Mouse (Mus musculus) embryo, embryonic 11.5 days (tissue): ENCODE results near the gene Zfp704.

Experiments
- DNase-seq: peaks from one replicate; pipeline ENCODE4 v3.0.0-alpha.2; 2012; ENCODE audit warnings: low read depth, low spot score

Gene Zfp704

GRCm38 (mm10) chr3:9609581-9610341 lies at the start of gene Zfp704:
Zfp704 (minus strand) TSS chr3:9610085.
- DNase-seq: peak; percentile 85

- no peak for DNase-seq
These were observed 23.4 kb upstream of the Zfp704 start for GRCm38 (mm10) chr3:9633036-9634005.

- DNase-seq: no peak
These were observed 20.1 kb upstream of the Zfp704 start for GRCm38 (mm10) chr3:9629951-9630350.

- no peak for DNase-seq
These were observed 18.2 kb upstream of the Zfp704 start for GRCm38 (mm10) chr3:9628041-9628440.

- DNase-seq: no peak
These were observed 16.3 kb upstream of the Zfp704 start for GRCm38 (mm10) chr3:9626149-9626548.

GRCm38 (mm10) chr3:9620611-9621010 lies 10.7 kb upstream of the Zfp704 start:
- DNase-seq: no peak

GRCm38 (mm10) chr3:9619562-9620275 lies 9.8 kb upstream of the Zfp704 start:
- DNase-seq: no peak

GRCm38 (mm10) chr3:9617101-9617500 lies 7.2 kb upstream of the Zfp704 start:
- no peak for DNase-seq

GRCm38 (mm10) chr3:9614676-9615075 lies 4.8 kb upstream of the Zfp704 start:
- DNase-seq: no peak

- no peak for DNase-seq
These were observed 4.1 kb upstream of the Zfp704 start for GRCm38 (mm10) chr3:9614011-9614410.

GRCm38 (mm10) chr3:9611226-9611625 lies 1.3 kb upstream of the Zfp704 start:
- DNase-seq: no peak

GRCm38 (mm10) chr3:9610426-9610825 lies 541 bp upstream of the Zfp704 start:
- DNase-seq: no peak

- DNase-seq: no peak
These were observed 842 bp downstream of the Zfp704 start for GRCm38 (mm10) chr3:9608906-9609580.

GRCm38 (mm10) chr3:9608441-9608905 lies 1.4 kb downstream of the Zfp704 start:
- peak; percentile 45 for DNase-seq

GRCm38 (mm10) chr3:9607686-9608085 lies 2.2 kb downstream of the Zfp704 start:
- DNase-seq: no peak

GRCm38 (mm10) chr3:9605784-9606706 lies 3.8 kb downstream of the Zfp704 start:
- no peak for DNase-seq

- DNase-seq: no peak
These were observed 4.9 kb downstream of the Zfp704 start for GRCm38 (mm10) chr3:9604941-9605340.

- DNase-seq: no peak
These were observed 6.0 kb downstream of the Zfp704 start for GRCm38 (mm10) chr3:9603866-9604265.

- DNase-seq: no peak
These were observed 9.3 kb downstream of the Zfp704 start for GRCm38 (mm10) chr3:9600577-9600976.
